Mouse (Mus musculus) ES-Bruce4 (cell line): Measurements from ENCODE around the gene Cdk8. TPM values are rescaled to one million over a fixed set of nuclear protein-coding genes. Genes with fewer than 3 reads are reported as not detected.

Experiments used
- H3K27ac ChIP-seq: 2 replicates; pipeline ENCODE4 v1.5.1; 2012; ENCODE audit warnings: low read length, inconsistent platforms; ENCODE audit not compliant: insufficient read depth
- H3K27me3 ChIP-seq: 2 replicates; pipeline ENCODE4 v1.6.1; 2012; ENCODE audit warnings: mild to moderate bottlenecking, low read length, inconsistent platforms; ENCODE audit not compliant: control insufficient read depth, poor library complexity, insufficient read depth, severe bottlenecking
- H3K36me3 ChIP-seq: 2 replicates; pipeline ENCODE4 v1.6.1; 2012; ENCODE audit warnings: inconsistent platforms, mild to moderate bottlenecking, low read length, moderate library complexity; ENCODE audit not compliant: control insufficient read depth, poor library complexity, insufficient read depth, severe bottlenecking
- H3K4me1 ChIP-seq: one replicate; pipeline ENCODE4 v1.8.1; 2011; ENCODE audit warnings: low read length; ENCODE audit not compliant: control insufficient read depth, insufficient read depth
- H3K4me3 ChIP-seq: 2 replicates; pipeline ENCODE4 v1.5.1; 2011; ENCODE audit warnings: low read depth, mild to moderate bottlenecking, low read length
- H3K9ac ChIP-seq: 2 replicates; pipeline ENCODE4 v1.6.1; 2012; ENCODE audit warnings: low read depth, mild to moderate bottlenecking, inconsistent platforms; ENCODE audit not compliant: poor library complexity, severe bottlenecking
- H3K9me3 ChIP-seq: replicated peaks from 2 replicates; pipeline ENCODE4 v1.6.1; 2012; ENCODE audit warnings: mild to moderate bottlenecking, low read length, inconsistent platforms; ENCODE audit not compliant: control insufficient read depth, poor library complexity, insufficient read depth, severe bottlenecking
- CTCF ChIP-seq: IDR thresholded peaks from one replicate; pipeline ENCODE4 v1.8.1; 2011; ENCODE audit warnings: low read depth, low read length
- EP300 ChIP-seq: IDR thresholded peaks from 2 replicates; pipeline ENCODE4 v1.6.1; 2011; ENCODE audit warnings: low read depth, low read length; ENCODE audit not compliant: insufficient read depth
- POLR2A ChIP-seq: IDR thresholded peaks from one replicate; pipeline ENCODE4 v1.8.1; 2011; ENCODE audit warnings: low read length; ENCODE audit not compliant: insufficient read depth
- polyA plus RNA-seq: library from polyadenylated mRNA; stranded (reverse); fragments of >200 nt; gene quantifications from 2 replicates; pipeline ENCODE4 v1.2.4, GENCODE M21; 2011; ENCODE audit warnings: low read depth; ENCODE audit not compliant: missing spikeins, insufficient read depth, insufficient read length

The Cdk8 gene
- polyA plus RNA-seq, 1 experiment, result 81.2 TPM

- peaks cover 31% of the 10 kb centered on the region for H3K36me3 ChIP-seq
- H3K27me3 ChIP-seq, result no peaks in the 10 kb centered on the region
- H3K4me1 ChIP-seq, result no peaks in the 10 kb centered on the region
- H3K9me3 ChIP-seq, result no peaks in the 10 kb centered on the region
- H3K27ac ChIP-seq, result no peak overlapping the region
- TF ChIP-seq POLR2A (no peak), EP300 (no peak), CTCF (no peak)
- no peak overlapping the region for H3K9ac ChIP-seq
- H3K4me3 ChIP-seq, result no peak overlapping the region
These were observed 25.5 kb upstream of the Cdk8 start for GRCm38 (mm10) chr5:146205537-146205936.

GRCm38 (mm10) chr5:146220501-146220878 is 10.5 kb upstream of the Cdk8 start:
- no peaks in the 10 kb centered on the region for H3K4me1 ChIP-seq
- H3K36me3 ChIP-seq, result peaks cover 22% of the 10 kb centered on the region
- no peaks in the 10 kb centered on the region for H3K27me3 ChIP-seq
- TF ChIP-seq POLR2A (no peak), CTCF (no peak), EP300 (no peak)
- 0 out of 2 replicates have a peak overlapping the region, but pooled peaks have one; percentile 30 for H3K27ac ChIP-seq
- no peaks in the 10 kb centered on the region for H3K9me3 ChIP-seq
- peak overlapping the region; percentile 94 for H3K4me3 ChIP-seq
- peak overlapping the region; percentile 79 for H3K9ac ChIP-seq

DNA sequence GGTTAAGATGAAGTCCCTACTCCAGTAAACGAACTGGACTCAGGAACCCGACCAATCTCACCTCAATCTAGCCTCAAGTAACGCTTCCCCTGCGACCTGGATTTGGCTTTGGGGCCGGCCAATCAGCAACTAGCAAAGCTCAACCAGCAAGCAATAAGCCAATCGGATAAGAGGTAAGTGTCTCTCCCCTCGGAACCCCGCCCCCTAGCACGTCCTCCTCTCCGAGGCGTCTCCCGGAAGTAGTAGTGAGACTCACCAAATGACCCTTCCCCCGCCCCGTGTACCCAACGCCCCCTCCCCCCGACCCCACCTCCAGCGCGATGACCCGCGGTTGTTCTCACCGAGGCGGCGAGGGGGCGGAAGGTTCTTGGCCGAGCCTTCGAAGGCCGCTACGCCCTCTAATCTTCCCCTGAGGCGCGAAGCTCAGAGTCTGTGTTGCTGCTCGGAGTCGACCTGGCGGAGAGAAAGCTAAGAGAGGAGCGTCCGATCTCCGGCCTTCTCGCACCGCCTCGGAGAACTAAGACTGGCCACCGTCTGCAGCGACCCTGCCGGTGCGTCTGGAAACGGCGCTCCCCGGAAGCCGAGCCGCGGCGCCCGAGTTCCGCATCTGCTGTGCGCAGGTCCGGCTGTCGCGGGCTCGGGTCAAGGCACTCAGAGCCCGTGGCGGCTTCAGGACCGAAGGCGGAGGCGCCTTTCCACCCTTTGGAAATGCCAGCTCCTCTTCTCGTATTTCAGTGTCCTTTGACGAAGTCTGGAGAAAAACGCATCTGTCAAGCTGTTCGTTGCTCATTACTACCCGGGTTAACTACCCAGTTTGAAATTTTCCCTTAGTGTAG is 9.9 kb upstream of the Cdk8 start, which contains the start of gene Rnf6:
Gene Rnf6, minus strand, starts transcription at position 677 of the 836 bp plus-strand sequence.
- Histone ChIP-seq H3K9me3 (no peaks in the 10 kb centered on the region), H3K27ac (0 out of 2 replicates have a peak within 1 kb of the TSS, but pooled peaks have one; percentile 30), H3K4me1 (no peaks in the 10 kb centered on the region), H3K4me3 (peak within 1 kb of the TSS; percentile 94), H3K9ac (peak within 1 kb of the TSS; percentile 79), H3K27me3 (no peaks in the 10 kb centered on the region), H3K36me3 (peaks cover 16% of the 10 kb centered on the region)
- no peak for TF ChIP-seq EP300
- no peak for TF ChIP-seq CTCF
- peak; percentile 70 for TF ChIP-seq POLR2A

DNA sequence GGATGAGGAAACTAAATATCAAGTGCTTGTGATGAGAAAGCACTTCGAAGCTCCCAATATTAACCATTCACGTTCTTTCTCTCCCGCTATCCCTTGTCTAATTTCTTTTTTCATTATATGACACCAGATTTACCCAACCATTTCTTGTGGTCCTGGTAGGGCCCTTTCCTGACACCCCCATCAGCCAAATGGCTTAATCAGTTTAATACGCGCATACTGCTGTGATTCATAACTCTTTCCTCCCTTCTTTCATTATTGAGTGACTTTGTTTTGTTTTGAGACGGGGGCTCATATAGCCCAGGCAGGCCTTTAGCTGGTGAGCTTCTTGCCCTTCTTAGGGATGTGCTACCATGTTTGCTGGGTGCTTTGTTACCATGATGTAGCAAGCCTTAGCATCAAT is 9.3 kb upstream of the Cdk8 start:
- Histone ChIP-seq H3K27me3 (no peaks in the 10 kb centered on the region), H3K9ac (peak overlapping the region; percentile 49), H3K4me3 (0 out of 2 replicates have a peak overlapping the region, but pooled peaks have one; percentile 16), H3K9me3 (no peaks in the 10 kb centered on the region), H3K4me1 (no peaks in the 10 kb centered on the region), H3K36me3 (peaks cover 14% of the 10 kb centered on the region), H3K27ac (no peak overlapping the region)
- TF ChIP-seq EP300 (no peak), CTCF (no peak), POLR2A (no peak)

DNA sequence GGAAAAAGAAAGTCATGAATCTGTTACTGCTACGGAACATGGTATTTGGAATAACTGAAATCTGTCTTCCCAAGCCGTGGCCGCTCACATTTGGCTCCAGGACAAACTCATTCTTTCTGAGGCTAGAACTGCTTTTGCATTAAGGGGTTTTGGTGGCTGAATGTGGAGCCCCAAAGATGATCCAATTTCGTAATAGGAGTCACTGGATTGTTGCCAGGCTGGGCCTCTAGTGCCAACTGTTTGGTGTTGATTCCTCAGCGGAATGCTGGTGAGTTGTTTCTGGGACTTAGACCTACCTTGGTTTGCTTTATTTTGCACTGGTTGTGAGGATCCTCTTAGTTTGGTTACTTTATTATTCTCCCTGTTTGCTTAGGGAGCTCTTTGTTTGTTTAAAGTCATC is 7.2 kb upstream of the Cdk8 start:
- H3K4me3 ChIP-seq, result no peak overlapping the region
- no peaks in the 10 kb centered on the region for H3K36me3 ChIP-seq
- H3K9me3 ChIP-seq, result no peaks in the 10 kb centered on the region
- TF ChIP-seq EP300 (no peak), CTCF (no peak), POLR2A (no peak)
- no peaks in the 10 kb centered on the region for H3K4me1 ChIP-seq
- no peak overlapping the region for H3K9ac ChIP-seq
- H3K27ac ChIP-seq, result no peak overlapping the region
- no peaks in the 10 kb centered on the region for H3K27me3 ChIP-seq

GRCm38 (mm10) chr5:146227496-146227895 is 3.5 kb upstream of the Cdk8 start:
- H3K36me3 ChIP-seq, result no peaks in the 10 kb centered on the region
- H3K4me3 ChIP-seq, result no peak overlapping the region

More at GRCm38 (mm10) chr5:146227496-146227895, 3.5 kb upstream of the Cdk8 start:
- Histone ChIP-seq H3K27ac (no peak overlapping the region), H3K27me3 (no peaks in the 10 kb centered on the region), H3K9ac (no peak overlapping the region), H3K4me1 (no peaks in the 10 kb centered on the region), H3K9me3 (no peaks in the 10 kb centered on the region)
- no peak for TF ChIP-seq EP300
- TF ChIP-seq CTCF, result no peak
- TF ChIP-seq POLR2A, result no peak
